Mouse (Mus musculus) CD4-positive, CD25-positive, alpha-beta regulatory T cell, adult 9 weeks (primary cell): ENCODE data around the gene Gm12845. TPM values are rescaled to one million over a fixed set of nuclear protein-coding genes. Genes with fewer than 3 reads are reported as not detected.

Experiments
- polyA plus RNA-seq: library from polyadenylated mRNA; unstranded; fragments of 100-300 nt; shearing (Covaris generic); gene quantifications from one replicate; pipeline ENCODE4 v1.2.1, GENCODE M21; 2017

The Gm12845 gene
- not detected for polyA plus RNA-seq

DNA sequence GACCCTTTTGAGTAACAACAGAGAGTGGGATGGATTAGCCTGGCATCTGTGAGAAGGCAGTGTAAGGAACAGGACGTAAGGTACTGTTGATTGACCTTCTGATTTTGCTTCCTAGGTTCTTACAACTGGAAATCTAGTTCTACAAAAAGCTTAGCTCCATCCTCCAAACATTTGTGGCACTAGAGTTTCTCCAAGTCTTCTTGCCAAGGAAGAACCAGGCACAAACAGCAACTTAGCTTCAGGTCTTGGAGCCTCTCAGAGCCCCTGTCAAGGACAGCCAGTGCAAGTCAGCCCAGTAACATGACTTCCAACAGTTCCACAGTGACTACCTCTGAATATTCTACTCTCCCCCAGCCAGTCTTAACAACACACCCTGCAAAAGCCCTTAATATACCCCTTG lies at the start of gene Gm12845:
TSS of gene Gm12845 (plus strand) at position 301 of the 400 bp plus-strand sequence.

DNA sequence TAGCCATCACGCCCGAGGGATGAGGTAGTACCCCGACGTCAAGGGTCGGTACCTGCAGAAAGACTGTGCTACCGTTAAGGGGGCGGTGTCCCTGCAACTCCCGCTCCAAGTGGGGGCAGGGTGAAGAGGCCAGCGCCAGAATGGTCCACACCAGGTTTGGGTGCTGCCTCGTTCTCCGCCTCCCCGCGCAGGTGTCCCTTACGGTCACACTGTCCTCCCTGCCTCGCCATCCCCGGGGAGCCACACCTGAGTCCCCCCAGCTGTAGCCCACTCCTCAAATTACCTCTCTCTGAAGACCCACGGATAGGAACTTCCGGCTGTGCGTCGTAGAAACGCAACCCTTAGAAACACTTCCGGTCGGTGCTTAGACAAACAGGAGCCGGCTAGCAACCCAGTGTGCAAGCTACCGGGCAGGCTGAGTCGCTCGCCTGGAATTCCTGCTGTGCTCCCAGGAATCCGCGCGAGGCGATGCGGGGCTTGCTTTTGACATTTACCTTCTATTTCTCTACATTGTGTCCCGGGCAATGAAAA lies 42.2 kb upstream of the Gm12845 start, which contains the start of gene Dmap1:
TSS of gene Dmap1 (minus strand) at position 343 of the 531 bp plus-strand sequence.

DNA sequence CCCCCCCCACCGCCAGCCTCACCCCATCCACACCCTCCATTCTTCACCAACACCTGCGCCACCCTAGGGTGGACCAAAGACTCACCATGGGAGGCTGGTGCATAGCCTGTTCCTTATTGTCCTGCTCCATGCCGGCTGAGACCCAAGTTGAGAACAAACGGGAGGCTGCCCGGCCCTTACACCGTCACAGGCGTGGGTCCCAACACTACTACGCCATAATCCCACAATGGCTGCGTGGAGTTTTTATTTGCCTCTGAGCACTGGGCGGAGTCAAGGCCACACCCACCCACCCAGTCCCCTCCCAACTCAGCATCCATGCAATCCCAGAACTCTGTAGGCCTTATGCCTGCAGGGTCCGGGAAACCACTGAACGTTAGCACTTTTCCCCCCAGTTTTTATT lies 41.2 kb downstream of the Gm12845 start, which contains the start of gene Klf17:
TSS of gene Klf17 (minus strand) at position 233 of the 400 bp plus-strand sequence.

Other genes with a start within 250 kb of the Gm12845 start
- gene Rnf220, start 227.4 kb upstream of the Gm12845 start, polyA plus RNA-seq: 13.6 TPM
- gene Eri3, start 174.0 kb upstream of the Gm12845 start, polyA plus RNA-seq: 38.1 TPM
- 56.6 TPM for gene Dmap1, start 42.1 kb upstream of the Gm12845 start, polyA plus RNA-seq
- gene Klf17, start 41.2 kb downstream of the Gm12845 start, polyA plus RNA-seq: not detected
- 0.50 TPM for gene Slc6a9, start 110.1 kb downstream of the Gm12845 start, polyA plus RNA-seq
- gene Ccdc24, start 148.1 kb downstream of the Gm12845 start, polyA plus RNA-seq: not detected
- not detected for gene B4galt2, start 159.1 kb downstream of the Gm12845 start, polyA plus RNA-seq
- 123 TPM for gene Atp6v0b, start 162.9 kb downstream of the Gm12845 start, polyA plus RNA-seq
- gene Dph2, start 167.6 kb downstream of the Gm12845 start, polyA plus RNA-seq: 47.2 TPM
- gene Ipo13, start 190.6 kb downstream of the Gm12845 start, polyA plus RNA-seq: 38.6 TPM
- gene Artn, start 205.4 kb downstream of the Gm12845 start, polyA plus RNA-seq: not detected